Mouse (Mus musculus): ENCODE results near the gene Asic3. TPM values are rescaled to one million over a fixed set of nuclear protein-coding genes. Genes with fewer than 3 reads are reported as not detected.

Gene Asic3
- polyA plus RNA-seq (2014; fragmentation: Nextera tagmentation; extraction: Ambion mirVana), result not detected in 2 replicates

GRCm38 (mm10) chr5:24413042-24413693, at the start of gene Asic3:
Gene Asic3, plus strand, starts transcription at chr5:24413392.
- 35% methylated on average over 11 of the region's 11 CpGs for WGBS
- Histone ChIP-seq H3K9me3 (ENCODE audit: control insufficient read depth, low read length) (no peaks in the 10 kb centered on the region), H3K27ac (ENCODE audit: low read depth) (no peak within 1 kb of the TSS), H3K4me1 (replicated peaks; ENCODE audit: control insufficient read depth, insufficient read depth, low read length) (0 out of 2 replicates have a peak, but pooled peaks cover 5% of the 10 kb centered on the region), H3K4me3 (ENCODE audit: low read depth, low read length) (no peak within 1 kb of the TSS), H3K36me3 (ENCODE audit: control insufficient read depth, insufficient read depth, low read length) (peaks cover 6% of the 10 kb centered on the region), H3K9ac (ENCODE audit: low read length) (no peak within 1 kb of the TSS), H3K27me3 (replicated peaks; ENCODE audit: control insufficient read depth, insufficient read depth, low read length) (no peaks in the 10 kb centered on the region), H3K4me2 (ENCODE audit: low read length) (no peak within 1 kb of the TSS)
- DNase-seq (ENCODE audit: low spot score) (no peak), ATAC-seq (replicated peaks; ENCODE audit: low FRiP score, low TSS enrichment, low read depth) (no peak)

- no peak overlapping the region for H3K9ac ChIP-seq (ENCODE audit: low read length)
- no peak overlapping the region for H3K27ac ChIP-seq (ENCODE audit: low read depth)
- ATAC-seq (replicated peaks; ENCODE audit: low FRiP score, low TSS enrichment, low read depth), result no peak
- no peaks in the 10 kb centered on the region for H3K36me3 ChIP-seq (ENCODE audit: control insufficient read depth, insufficient read depth, low read length)
- no peaks in the 10 kb centered on the region for H3K9me3 ChIP-seq (ENCODE audit: control insufficient read depth, low read length)
- DNase-seq (ENCODE audit: low spot score), result no peak
- H3K4me1 ChIP-seq (replicated peaks; ENCODE audit: control insufficient read depth, insufficient read depth, low read length), result no peaks in the 10 kb centered on the region
- H3K4me2 ChIP-seq (ENCODE audit: low read length), result no peak overlapping the region
- 69% methylated on average over 2 of the region's 2 CpGs for WGBS
- no peak overlapping the region for H3K4me3 ChIP-seq (ENCODE audit: low read depth, low read length)
- H3K27me3 ChIP-seq (replicated peaks; ENCODE audit: control insufficient read depth, insufficient read depth, low read length), result no peaks in the 10 kb centered on the region
Observed at GRCm38 (mm10) chr5:24363467-24363866, 49.7 kb upstream of the Asic3 start.

- H3K4me1 ChIP-seq (replicated peaks; ENCODE audit: control insufficient read depth, insufficient read depth, low read length), result no peaks in the 10 kb centered on the region
- H3K27ac ChIP-seq (ENCODE audit: low read depth), result no peak overlapping the region
- no peaks in the 10 kb centered on the region for H3K27me3 ChIP-seq (replicated peaks; ENCODE audit: control insufficient read depth, insufficient read depth, low read length)
- H3K36me3 ChIP-seq (ENCODE audit: control insufficient read depth, insufficient read depth, low read length), result no peaks in the 10 kb centered on the region
- H3K9ac ChIP-seq (ENCODE audit: low read length), result no peak overlapping the region
- no peaks in the 10 kb centered on the region for H3K9me3 ChIP-seq (ENCODE audit: control insufficient read depth, low read length)
- ATAC-seq (replicated peaks; ENCODE audit: low FRiP score, low TSS enrichment, low read depth) (no peak), DNase-seq (ENCODE audit: low spot score) (no peak)
- H3K4me3 ChIP-seq (ENCODE audit: low read depth, low read length), result no peak overlapping the region
- WGBS, result 57% methylated on average over 3 of the region's 3 CpGs
- H3K4me2 ChIP-seq (ENCODE audit: low read length), result no peak overlapping the region
Observed at GRCm38 (mm10) chr5:24364061-24364460, 49.1 kb upstream of the Asic3 start.

GRCm38 (mm10) chr5:24364508-24364907, 48.7 kb upstream of the Asic3 start, which contains the start of gene Nos3:
Gene Nos3, plus strand, starts transcription at chr5:24364810.
- Histone ChIP-seq H3K4me1 (replicated peaks; ENCODE audit: control insufficient read depth, insufficient read depth, low read length) (no peaks in the 10 kb centered on the region), H3K9me3 (ENCODE audit: control insufficient read depth, low read length) (no peaks in the 10 kb centered on the region), H3K36me3 (ENCODE audit: control insufficient read depth, insufficient read depth, low read length) (no peaks in the 10 kb centered on the region), H3K4me2 (ENCODE audit: low read length) (no peak within 1 kb of the TSS), H3K27me3 (replicated peaks; ENCODE audit: control insufficient read depth, insufficient read depth, low read length) (no peaks in the 10 kb centered on the region), H3K9ac (ENCODE audit: low read length) (no peak within 1 kb of the TSS), H3K27ac (ENCODE audit: low read depth) (no peak within 1 kb of the TSS), H3K4me3 (ENCODE audit: low read depth, low read length) (no peak within 1 kb of the TSS)
- DNase-seq (ENCODE audit: low spot score) (no peak), ATAC-seq (replicated peaks; ENCODE audit: low FRiP score, low TSS enrichment, low read depth) (no peak)
- 59% methylated on average over 12 of the region's 12 CpGs for WGBS

- DNase-seq (ENCODE audit: low spot score) (no peak), ATAC-seq (replicated peaks; ENCODE audit: low FRiP score, low TSS enrichment, low read depth) (no peak)
- no peaks in the 10 kb centered on the region for H3K36me3 ChIP-seq (ENCODE audit: control insufficient read depth, insufficient read depth, low read length)
- H3K4me2 ChIP-seq (ENCODE audit: low read length), result no peak overlapping the region
- H3K4me3 ChIP-seq (ENCODE audit: low read depth, low read length), result no peak overlapping the region
- H3K9me3 ChIP-seq (ENCODE audit: control insufficient read depth, low read length), result no peaks in the 10 kb centered on the region
- H3K9ac ChIP-seq (ENCODE audit: low read length), result no peak overlapping the region
- WGBS, result 82% methylated on average over 10 of the region's 10 CpGs
- H3K27me3 ChIP-seq (replicated peaks; ENCODE audit: control insufficient read depth, insufficient read depth, low read length), result no peaks in the 10 kb centered on the region
- no peaks in the 10 kb centered on the region for H3K4me1 ChIP-seq (replicated peaks; ENCODE audit: control insufficient read depth, insufficient read depth, low read length)
- H3K27ac ChIP-seq (ENCODE audit: low read depth), result no peak overlapping the region
Observed at GRCm38 (mm10) chr5:24364963-24365362, 48.2 kb upstream of the Asic3 start.

- no peak for ATAC-seq (replicated peaks; ENCODE audit: low FRiP score, low TSS enrichment, low read depth)
- Histone ChIP-seq H3K36me3 (ENCODE audit: control insufficient read depth, insufficient read depth, low read length) (no peaks in the 10 kb centered on the region), H3K9ac (ENCODE audit: low read length) (no peak overlapping the region), H3K9me3 (ENCODE audit: control insufficient read depth, low read length) (no peaks in the 10 kb centered on the region), H3K27ac (ENCODE audit: low read depth) (no peak overlapping the region), H3K4me2 (ENCODE audit: low read length) (no peak overlapping the region), H3K27me3 (replicated peaks; ENCODE audit: control insufficient read depth, insufficient read depth, low read length) (no peaks in the 10 kb centered on the region), H3K4me3 (ENCODE audit: low read depth, low read length) (no peak overlapping the region), H3K4me1 (replicated peaks; ENCODE audit: control insufficient read depth, insufficient read depth, low read length) (no peaks in the 10 kb centered on the region)
- 39% methylated on average over 5 of the region's 5 CpGs for WGBS
- no peak for DNase-seq (ENCODE audit: low spot score)
Observed at GRCm38 (mm10) chr5:24365528-24365927, 47.7 kb upstream of the Asic3 start.

- H3K4me1 ChIP-seq (replicated peaks; ENCODE audit: control insufficient read depth, insufficient read depth, low read length), result no peaks in the 10 kb centered on the region
- H3K9me3 ChIP-seq (ENCODE audit: control insufficient read depth, low read length), result no peaks in the 10 kb centered on the region
- no peaks in the 10 kb centered on the region for H3K36me3 ChIP-seq (ENCODE audit: control insufficient read depth, insufficient read depth, low read length)
- no peak overlapping the region for H3K9ac ChIP-seq (ENCODE audit: low read length)
- H3K27me3 ChIP-seq (replicated peaks; ENCODE audit: control insufficient read depth, insufficient read depth, low read length), result no peaks in the 10 kb centered on the region
- 84% methylated on average over 9 of the region's 9 CpGs for WGBS
- no peak overlapping the region for H3K4me3 ChIP-seq (ENCODE audit: low read depth, low read length)
- H3K27ac ChIP-seq (ENCODE audit: low read depth), result no peak overlapping the region
- H3K4me2 ChIP-seq (ENCODE audit: low read length), result no peak overlapping the region
- ATAC-seq (replicated peaks; ENCODE audit: low FRiP score, low TSS enrichment, low read depth), result no peak
- DNase-seq (ENCODE audit: low spot score), result no peak
Observed at GRCm38 (mm10) chr5:24366426-24366825, 46.8 kb upstream of the Asic3 start.

GRCm38 (mm10) chr5:24369767-24370166, 43.4 kb upstream of the Asic3 start:
- H3K27ac ChIP-seq (ENCODE audit: low read depth), result no peak overlapping the region
- H3K4me2 ChIP-seq (ENCODE audit: low read length), result no peak overlapping the region
- H3K9ac ChIP-seq (ENCODE audit: low read length), result no peak overlapping the region
- H3K4me3 ChIP-seq (ENCODE audit: low read depth, low read length), result no peak overlapping the region
- no peaks in the 10 kb centered on the region for H3K36me3 ChIP-seq (ENCODE audit: control insufficient read depth, insufficient read depth, low read length)
- ATAC-seq (replicated peaks; ENCODE audit: low FRiP score, low TSS enrichment, low read depth), result no peak
- H3K4me1 ChIP-seq (replicated peaks; ENCODE audit: control insufficient read depth, insufficient read depth, low read length), result peaks cover 3% of the 10 kb centered on the region; the same call in 1 of the 2 replicates
- no peak for DNase-seq (ENCODE audit: low spot score)
- H3K27me3 ChIP-seq (replicated peaks; ENCODE audit: control insufficient read depth, insufficient read depth, low read length), result no peaks in the 10 kb centered on the region
- no peaks in the 10 kb centered on the region for H3K9me3 ChIP-seq (ENCODE audit: control insufficient read depth, low read length)
- 85% methylated on average over 9 of the region's 9 CpGs for WGBS

- ATAC-seq (replicated peaks; ENCODE audit: low FRiP score, low TSS enrichment, low read depth), result no peak
- DNase-seq (ENCODE audit: low spot score), result no peak
- WGBS, result 86% methylated on average over 5 of the region's 5 CpGs
- H3K36me3 ChIP-seq (ENCODE audit: control insufficient read depth, insufficient read depth, low read length), result no peaks in the 10 kb centered on the region
- H3K27ac ChIP-seq (ENCODE audit: low read depth), result no peak overlapping the region
- H3K9me3 ChIP-seq (ENCODE audit: control insufficient read depth, low read length), result no peaks in the 10 kb centered on the region
- peaks cover 3% of the 10 kb centered on the region; the same call in 1 of the 2 replicates for H3K4me1 ChIP-seq (replicated peaks; ENCODE audit: control insufficient read depth, insufficient read depth, low read length)
- H3K4me2 ChIP-seq (ENCODE audit: low read length), result no peak overlapping the region
- no peak overlapping the region for H3K9ac ChIP-seq (ENCODE audit: low read length)
- no peak overlapping the region for H3K4me3 ChIP-seq (ENCODE audit: low read depth, low read length)
- H3K27me3 ChIP-seq (replicated peaks; ENCODE audit: control insufficient read depth, insufficient read depth, low read length), result no peaks in the 10 kb centered on the region
Observed at GRCm38 (mm10) chr5:24373807-24374206, 39.4 kb upstream of the Asic3 start.

Measured in intestine, embryonic 14.5 days (tissue).